Mouse (Mus musculus): Measurements from ENCODE around the gene Atp2c1.

DNA sequence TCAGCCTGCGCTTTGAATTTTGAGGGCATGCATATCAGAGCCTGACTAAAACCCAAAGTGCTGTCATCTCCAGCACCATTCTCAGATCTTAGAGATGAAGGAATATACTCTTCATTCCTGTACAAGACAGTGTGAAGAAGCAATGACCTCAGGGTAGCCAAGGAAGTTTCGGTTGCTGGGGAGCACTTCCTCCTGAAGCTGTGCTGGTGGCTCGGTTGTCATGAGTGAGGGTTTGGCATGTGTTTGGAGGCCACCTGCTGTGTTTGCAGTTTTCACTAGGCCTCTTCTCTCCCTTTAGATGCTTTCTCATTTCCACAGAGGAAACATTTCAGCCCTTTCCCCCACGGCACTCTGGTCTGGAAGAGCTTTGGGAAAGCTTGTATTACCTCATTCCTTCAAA is 24.7 kb downstream of the Atp2c1 start:
- TF ChIP-seq CTCF (IDR thresholded peaks at IDR 0.05; ENCODE audit: low read depth, low read length) (no peak), EP300 (IDR thresholded peaks at IDR 0.05; ENCODE audit: insufficient read depth, low read depth, low read length) (no peak)
